Mouse (Mus musculus): Measurements from ENCODE around the gene Foxl1.
A peak's percentile ranks its signal among the peaks of the same experiment; 100 is the strongest.

Gene Foxl1

DNA sequence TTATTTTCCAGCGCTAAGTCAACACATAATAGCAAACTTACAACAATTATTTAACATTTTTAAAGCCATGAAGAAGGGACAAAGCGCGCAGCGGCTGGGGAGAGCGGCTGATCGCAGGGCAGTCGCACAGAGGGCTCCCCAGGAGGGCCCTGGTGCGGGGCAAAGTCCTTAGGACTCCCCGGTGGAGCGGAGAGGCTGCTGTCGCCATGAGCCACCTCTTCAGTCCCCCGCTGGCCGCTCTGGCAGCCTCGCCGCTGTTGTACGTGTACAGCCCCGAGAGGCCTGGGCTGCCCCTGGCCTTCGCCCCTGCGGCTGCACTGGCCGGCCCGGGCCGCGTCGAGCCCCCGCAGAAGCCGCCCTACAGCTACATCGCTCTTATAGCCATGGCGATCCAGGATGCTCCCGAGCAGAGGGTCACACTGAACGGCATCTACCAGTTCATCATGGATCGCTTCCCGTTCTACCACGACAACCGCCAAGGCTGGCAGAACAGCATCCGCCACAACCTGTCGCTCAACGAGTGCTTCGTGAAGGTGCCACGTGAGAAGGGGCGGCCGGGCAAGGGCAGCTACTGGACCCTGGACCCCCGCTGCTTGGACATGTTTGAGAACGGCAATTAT, at the start of gene Foxl1:
Foxl1 (plus strand) TSS at position 185 of the 620 bp plus-strand sequence.
- DNase-seq (ENCODE audit: low spot score in 2 of 2) = no peak

DNA sequence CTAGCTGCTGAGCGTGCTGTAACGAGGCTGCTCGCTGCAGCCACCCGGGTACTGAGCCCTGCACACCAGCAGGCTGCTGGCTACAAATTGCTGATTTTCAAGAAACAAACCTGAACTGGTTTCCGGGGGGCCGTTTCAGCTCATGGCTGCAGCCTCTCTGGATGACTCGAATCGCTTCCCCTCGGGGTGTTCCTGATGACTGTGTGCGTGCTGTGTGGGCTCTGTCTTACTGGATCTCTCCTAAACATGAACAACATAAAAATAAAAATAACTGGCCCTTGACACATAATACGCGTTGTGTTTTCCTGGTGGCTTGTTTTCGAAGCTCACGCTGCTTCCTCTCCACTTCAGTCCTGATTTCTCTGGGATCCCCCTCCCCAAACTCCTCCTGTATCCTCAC, 49.0 kb upstream of the Foxl1 start:
- no peak for DNase-seq (ENCODE audit: low spot score in 2 of 2)

DNA sequence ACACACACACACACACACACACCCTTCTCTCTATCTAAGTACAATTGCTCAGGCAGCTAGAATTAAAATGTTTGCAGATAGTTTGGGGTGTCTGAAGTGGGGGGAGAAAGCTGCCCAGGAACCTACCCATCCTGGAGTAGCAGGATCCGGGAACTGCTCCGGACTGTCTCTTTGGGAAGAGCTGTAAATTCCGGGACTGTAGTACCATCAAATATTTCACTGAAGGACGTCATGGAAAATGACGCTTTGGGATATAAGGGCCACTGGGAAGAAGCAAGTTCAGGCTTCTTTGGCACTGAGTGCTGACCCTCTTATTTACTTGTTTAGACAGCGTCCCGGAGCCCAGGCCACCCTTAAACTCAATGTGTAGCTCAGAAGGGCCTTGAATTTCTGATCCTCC, 48.5 kb upstream of the Foxl1 start:
- DNase-seq (ENCODE audit: low spot score in 2 of 2) = no peak

DNA sequence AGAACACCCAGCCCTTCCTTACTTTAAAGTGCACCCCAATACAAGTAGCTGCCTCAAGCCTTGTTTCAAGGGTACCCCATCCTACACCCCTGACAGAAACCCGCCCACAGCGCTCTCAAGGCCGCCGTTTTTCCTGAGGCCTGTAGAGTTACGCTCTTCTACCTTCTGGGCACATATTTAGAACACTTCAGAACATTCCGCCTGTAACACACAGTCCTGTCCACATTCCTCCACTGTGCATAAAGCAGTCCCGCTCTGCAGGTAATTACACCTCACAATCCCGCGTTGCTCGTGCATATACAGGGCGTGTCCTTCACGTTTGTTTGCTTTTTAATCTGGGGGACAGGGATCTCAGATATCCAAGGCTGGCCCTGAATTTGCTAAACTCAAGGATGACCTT, 47.8 kb upstream of the Foxl1 start:
- no peak for DNase-seq (ENCODE audit: low spot score in 2 of 2)

DNA sequence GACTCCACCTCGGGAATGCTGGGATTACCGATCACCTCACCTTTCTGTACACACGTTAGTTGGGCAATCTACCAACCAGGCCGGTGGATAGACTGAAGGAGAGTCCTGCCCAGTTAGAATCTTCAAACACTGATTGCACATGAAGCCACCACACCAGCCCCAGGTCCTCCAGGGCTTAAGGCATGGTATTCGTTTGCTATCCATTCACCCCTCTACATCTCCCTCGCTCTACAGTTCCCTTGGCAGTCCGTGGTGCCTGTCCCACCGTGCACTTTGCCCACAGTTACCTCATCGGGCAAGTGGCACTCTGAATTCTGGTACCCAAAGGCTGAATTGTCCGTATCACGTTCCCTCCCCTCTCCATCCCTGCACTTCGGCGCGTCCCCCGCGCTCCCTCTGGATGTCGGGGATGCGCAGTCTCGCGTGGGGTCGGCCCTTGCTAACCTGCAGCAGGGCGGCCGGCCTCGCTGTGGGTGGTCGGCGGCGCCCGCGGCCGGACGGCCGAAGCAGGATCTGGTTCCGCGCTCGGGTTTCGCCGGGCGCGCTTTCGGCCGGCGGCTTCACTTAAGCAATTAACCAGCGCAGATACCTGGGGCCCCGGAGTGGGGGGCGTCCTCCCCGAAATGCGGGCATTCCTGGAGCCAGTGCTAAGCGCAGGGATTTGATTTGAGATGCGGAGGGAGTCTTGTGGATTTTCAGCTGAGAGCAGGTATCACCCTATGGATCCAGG, 47.2 kb upstream of the Foxl1 start:
- DNase-seq (ENCODE audit: low spot score in 2 of 2) = no peak

DNA sequence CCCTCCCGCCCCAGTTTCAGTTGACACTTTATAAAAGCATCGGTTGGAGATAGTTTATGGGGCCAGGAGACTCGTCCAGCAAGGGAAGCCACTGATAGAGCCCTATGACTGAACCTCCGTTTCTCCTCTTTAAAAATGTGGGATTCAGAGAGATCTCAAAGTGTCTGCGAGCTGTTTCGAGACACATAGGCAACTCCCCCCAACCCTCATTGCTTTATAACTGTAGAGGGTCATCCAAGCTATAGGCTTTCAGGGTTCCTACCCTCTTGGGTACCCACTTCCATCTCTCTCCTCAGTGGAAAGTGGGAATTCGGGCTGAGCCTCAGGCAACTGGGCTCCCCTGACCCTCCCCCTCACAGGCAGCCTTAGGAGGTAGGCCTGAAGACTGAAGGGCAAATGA, 46.3 kb upstream of the Foxl1 start:
- DNase-seq (ENCODE audit: low spot score in 2 of 2) = no peak

DNA sequence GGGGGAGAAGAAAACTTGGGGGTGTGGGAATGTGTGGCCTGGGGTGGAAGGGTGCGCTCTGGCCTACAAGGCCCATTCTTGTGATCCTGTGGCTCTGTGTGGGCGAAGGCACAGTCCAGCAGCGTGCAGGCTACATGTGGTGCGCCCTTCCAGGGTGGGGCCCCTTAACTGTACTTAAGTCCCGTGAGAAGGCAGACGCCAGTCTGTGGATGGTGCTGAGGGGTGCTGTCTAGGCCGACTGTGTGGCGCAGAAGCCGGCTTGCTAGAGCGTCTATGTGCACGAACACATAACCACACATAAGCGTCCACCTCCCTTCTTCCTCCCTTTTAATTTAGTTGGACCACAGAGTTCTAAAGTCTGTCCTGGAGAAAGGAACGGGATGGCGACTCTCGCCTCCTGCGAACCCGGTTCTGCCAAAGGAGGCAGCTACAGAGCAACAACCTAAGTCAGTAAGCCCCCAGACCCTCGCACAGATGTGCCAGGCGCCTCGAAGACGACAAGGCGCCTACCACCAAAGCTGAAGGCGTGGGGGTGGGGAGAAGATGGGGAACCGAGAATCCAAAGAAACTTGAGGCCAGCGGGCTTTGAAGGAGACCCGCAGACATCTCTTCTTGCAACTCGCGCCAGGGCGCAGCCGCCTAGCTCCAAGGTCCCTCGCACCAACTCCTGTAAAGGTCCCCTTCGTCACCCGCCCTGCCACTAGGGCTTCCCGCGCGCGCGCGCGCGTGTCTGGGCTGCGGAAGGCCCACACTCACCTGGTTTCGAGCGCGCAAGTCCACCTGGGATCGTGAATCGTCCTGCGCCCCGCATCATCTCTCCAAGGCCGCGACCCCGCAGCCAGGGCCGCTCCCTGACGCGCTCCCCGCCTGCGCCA, 45.3 kb upstream of the Foxl1 start:
- DNase-seq (ENCODE audit: low spot score in 2 of 2) = no peak

DNA sequence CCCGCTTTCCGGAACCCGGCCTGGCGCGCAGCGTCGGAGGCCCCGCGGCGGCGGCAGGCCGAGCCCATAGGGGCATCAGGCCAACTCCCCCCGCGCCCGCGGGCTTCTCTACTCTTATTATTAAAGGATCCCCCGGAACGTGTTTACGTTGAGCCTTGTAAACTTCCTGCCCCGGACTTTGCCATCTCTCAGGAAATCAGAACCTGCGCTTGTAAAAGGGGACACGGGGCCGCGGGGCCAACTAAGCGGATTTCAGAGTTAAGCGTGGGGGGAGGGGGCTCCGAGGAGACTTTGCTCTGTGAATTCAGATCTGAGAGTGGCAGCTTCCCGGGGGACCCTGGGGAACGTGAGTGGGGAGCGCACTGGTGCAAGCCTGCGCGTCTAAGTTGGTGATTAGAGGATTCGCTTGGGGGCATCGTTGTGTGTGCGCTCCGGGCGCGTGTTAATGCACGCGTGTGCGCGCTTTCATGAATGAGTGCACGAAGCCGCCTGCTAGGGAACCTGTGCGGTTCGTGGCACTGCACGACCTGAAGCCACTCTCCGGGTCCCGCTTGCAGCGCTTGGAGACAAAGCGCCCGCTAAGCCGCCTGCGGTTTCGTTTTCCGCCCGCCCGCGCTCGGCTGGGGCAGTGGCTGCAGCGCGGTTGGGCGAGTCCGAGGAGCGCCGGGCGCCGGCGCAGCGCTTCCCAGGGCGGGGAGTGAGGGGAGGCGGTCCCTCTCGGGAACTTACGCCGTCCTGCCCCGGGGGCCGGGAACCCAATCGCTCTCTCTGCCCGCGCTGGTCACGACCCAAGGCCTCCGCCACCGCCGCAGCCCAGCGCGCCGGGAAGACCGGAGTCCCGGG, 44.4 kb upstream of the Foxl1 start:
- no peak for DNase-seq (ENCODE audit: low spot score in 2 of 2)

DNA sequence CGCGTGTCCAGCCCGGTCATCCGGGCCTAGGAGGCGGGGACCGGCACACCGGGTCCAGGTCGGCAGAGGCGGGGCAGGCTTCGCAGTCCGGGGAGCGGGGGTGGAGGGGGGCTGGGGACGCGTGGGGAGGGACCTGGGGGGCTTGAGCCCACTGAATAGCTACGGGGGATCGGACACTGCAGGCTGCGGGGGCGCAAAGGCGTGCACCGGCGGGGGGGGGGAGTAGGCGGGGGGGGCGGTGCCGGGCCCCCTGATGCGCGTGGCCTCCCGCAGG, 43.9 kb upstream of the Foxl1 start:
- DNase-seq (ENCODE audit: low spot score in 2 of 2) = no peak

DNA sequence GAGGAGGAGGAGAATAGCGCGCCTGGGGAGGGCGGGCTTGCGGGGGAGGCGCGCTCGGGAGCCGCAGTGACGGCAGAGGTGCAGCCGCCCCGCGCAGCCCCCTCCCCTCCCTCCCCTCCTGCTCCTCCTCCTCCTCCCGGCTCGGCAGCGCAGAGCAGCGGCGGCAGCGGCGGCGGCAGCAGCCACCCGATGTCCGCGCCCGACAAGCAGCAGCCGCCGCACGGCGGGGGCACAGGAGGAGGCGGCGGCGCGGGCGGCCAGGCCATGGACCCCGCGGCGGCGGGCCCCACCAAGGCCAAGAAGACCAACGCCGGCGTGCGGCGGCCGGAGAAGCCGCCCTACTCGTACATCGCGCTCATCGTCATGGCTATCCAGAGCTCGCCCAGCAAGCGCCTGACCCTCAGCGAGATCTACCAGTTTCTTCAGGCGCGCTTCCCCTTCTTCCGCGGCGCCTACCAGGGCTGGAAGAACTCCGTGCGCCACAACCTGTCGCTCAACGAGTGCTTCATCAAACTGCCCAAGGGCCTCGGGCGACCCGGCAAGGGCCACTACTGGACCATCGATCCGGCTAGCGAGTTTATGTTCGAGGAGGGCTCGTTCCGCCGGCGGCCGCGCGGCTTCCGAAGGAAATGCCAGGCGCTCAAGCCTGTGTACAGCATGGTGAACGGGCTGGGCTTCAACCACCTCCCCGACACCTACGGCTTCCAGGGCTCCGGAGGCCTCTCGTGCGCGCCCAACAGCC, 43.4 kb upstream of the Foxl1 start, which contains the start of gene Foxf1:
Foxf1 (plus strand) TSS at position 177 of the 742 bp plus-strand sequence.
- DNase-seq (ENCODE audit: low spot score in 2 of 2) = no peak

DNA sequence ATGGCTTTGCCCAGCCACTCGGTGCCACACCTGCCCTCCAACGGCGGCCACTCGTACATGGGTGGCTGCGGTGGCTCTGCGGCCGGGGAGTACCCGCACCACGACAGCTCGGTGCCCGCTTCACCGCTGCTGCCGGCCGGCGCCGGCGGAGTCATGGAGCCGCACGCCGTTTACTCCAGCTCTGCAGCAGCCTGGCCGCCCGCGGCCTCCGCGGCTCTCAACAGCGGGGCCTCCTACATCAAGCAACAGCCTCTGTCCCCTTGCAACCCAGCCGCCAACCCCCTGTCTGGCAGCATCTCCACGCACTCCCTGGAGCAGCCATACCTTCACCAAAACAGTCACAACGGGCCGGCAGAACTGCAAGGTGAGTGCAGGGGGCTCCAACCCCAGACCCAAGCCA, 42.7 kb upstream of the Foxl1 start:
- no peak for DNase-seq (ENCODE audit: low spot score in 2 of 2)

DNA sequence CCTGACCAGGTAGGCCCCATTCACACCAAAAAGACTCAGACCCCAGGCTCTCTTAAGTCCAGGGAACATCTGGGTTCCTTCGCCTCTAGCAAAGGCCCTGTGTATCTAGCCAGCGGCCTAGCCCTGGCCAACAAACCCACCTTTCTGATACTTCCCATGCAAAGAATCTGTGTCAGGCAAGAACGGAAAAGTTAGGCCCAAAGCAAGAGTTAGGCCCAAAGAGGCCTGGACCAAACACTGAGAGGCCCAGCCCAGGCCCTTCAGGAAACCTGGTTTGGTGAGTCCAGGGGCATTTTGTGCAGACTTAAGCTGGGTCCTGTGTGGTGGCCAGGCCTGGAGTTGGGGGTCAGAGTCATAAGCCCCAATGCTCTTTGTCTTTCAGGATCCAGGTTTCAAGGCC, 42.2 kb upstream of the Foxl1 start:
- DNase-seq (ENCODE audit: low spot score in 2 of 2) = no peak

DNA sequence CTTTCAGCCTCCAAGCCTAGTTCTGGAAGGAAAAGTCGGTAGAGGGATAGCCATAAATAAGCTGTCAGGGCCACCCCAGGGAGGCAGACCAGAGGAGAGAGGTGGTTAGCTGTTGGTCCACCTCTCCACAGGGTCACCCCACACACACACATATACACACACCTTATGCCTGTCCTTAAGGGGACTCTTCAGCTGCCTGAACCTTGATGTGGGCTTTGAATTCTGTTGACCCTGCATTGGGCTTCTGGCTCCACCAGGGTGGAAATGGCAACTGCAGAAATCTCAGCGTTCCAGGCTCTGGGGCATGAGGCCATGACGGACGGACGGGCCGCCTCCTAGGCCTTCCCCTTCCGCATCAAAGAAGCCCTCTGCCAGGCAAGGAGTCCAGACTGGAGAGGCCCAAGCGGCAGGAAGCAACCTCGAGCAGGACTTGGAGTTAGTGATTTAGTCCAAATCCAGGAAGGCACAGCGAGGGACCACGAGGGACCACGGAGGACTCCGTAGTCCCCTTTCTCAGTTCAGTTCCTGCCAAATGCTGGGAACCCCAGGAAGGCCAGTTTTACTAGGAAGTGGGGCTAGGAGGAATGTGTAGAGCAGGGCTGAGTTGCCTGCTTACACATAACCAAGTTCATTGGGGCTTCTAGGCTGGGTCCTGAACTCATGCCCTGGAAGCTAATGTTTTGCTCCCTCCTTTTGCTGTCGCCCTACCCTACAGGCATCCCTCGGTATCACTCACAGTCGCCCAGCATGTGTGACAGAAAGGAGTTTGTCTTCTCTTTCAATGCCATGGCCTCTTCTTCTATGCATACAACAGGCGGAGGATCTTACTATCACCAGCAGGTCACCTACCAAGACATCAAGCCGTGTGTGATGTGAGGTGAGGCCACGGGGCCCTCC, 41.5 kb upstream of the Foxl1 start:
- no peak for DNase-seq (ENCODE audit: low spot score in 2 of 2)

DNA sequence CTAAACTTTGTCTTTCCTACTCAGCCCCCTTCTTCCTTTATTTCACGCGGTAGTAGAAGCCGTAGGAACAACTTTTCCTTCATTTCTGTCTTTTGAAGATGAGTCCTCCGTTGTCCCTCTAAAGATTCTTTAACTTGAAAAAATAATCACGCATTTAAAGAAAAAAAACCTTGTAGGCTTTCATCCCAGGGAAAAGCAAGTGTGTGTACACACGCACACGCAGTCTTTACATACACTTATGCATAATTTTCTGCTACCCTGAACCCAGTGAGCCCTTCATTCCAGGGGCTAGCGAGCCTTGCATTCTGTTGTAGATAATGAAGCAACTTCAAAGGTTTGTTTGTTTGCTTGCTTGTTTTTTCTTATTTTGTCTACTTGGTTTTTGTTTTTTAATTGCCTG, 39.5 kb upstream of the Foxl1 start:
- no peak for DNase-seq (ENCODE audit: low spot score in 2 of 2)

DNA sequence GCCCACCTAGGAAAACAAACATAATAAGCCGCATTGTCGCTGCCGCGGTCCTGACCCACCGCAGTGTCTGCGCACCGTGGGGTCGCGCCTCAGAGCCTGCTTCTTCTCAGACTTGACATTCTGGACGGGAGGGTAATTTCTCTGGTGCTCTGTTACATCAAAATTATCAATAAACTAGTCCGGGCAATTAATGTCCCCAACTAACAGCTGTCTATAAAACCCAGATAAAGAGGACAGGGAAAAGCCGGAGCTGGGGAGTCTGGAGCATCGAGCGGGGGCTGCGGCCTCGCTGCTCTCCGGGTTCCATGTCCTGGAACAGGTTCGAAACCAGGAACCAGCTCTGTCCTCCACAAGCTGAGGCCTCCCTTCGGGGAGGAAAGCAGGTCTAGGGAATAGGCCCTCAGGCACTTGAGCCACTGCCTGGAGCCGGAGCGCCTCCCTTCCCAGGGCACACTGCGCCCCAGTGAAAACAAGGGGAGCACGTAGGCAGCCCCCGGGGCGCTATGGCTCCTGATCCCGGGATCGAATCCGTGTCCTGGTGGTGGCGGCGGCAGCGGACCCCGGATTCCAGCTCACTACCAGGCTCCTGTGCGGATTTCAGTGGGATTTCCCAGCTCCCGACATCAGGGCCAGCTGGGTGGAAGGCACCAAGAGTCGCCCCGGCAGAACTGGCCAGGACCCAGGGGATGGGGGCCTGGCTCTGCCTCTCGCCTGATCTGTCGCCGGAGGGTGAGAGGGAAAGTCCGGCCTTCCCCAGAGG, 38.7 kb upstream of the Foxl1 start:
- no peak for DNase-seq (ENCODE audit: low spot score in 2 of 2)

DNA sequence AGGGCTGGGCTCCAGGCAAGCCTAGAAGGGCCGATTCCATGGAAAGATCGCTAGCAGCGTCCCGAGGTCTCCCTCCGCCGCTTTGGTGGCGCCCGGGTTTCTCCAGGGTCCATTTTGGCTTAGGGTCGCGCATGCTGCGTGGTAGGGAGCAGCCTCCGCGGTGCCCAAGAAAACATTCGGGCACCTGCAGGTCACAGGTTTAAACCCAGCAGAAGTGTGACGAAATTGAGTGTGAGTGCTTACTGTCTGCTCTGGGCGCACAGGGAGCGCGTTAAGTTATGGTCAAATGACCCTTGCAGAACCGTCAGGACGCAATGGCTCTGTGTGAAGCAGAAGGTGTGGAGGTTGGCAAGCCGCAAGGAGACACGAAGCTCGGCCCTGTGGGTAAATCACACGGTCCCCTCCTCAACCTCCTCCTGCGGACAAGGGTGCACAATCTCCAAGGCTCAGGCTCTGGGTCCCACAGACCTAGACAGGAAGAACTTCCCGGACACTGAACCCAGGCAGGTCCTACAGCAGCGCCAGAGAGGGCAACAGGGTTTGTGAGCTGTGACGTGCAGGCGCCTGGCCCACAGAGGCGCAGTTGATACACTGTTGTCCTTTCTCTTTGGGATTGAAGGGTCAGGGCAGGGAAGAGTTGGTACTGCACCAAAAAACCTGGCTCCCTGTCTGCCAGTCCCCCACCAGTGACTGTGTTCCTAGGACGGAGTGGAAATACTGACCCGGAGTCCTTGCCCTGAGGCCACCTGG, 37.9 kb upstream of the Foxl1 start:
- DNase-seq (ENCODE audit: low spot score in 2 of 2) = no peak

DNA sequence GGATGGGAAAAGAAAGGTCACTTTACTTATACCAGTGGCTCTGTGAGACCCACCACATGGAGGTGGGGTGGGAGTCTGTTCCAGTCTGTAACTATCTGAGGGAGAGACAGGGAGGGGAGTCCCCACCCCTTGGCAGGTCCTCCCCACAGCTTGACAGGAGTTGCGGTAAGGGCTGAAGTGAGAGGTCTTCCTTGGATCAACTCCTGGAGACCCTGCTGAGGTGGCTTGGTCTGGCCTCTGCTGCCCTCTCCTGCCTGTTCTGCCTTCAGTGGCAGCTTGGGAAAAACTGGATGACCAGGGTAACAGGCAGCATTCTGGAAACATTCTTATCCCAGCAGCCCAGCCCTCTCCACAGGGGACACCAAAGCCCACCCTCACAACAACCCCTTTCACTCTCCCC, 37.0 kb upstream of the Foxl1 start:
- DNase-seq (ENCODE audit: low spot score in 2 of 2) = no peak

DNA sequence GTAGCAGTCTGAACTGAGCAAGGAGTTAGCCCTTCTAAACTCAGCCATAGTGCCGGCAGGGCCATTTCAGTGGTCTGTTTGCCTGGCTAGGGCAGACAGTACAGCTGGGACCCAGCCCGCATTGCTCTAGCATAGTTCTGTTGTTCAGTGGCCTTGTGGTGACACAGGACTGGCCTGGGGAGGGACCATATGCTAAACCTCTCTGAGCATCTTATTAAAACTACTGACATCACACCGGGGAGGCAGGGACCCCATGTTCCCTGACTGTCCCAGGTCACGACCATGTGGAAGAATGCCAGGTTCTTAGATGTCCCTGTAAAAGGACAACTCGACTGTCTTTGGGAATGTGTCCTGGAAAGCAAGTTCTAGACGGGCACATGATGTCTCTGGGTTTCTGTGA, 35.6 kb upstream of the Foxl1 start:
- DNase-seq (ENCODE audit: low spot score in 2 of 2) = no peak

DNA sequence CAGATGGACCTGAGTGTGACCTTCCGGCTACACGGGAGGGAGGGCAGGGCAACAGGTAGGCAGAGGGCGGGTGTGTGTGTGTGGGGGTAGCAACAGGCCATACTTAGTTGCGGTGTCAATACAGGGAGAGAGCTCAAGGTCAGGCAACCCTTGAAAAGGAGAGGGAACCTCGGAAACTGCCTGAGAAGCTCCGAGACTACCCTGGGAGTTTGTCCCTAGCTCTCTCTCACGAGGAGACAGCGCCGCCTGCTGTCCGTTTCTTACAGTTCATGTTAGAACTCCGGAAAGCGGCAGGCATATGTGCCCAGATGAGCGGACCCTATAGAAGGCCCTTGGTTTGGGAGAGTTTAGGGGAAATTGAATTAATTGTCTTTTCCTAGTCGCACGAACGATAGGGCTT, 35.1 kb upstream of the Foxl1 start:
- DNase-seq (ENCODE audit: low spot score in 2 of 2) = peak in 1 of 2 experiments; percentile 79
